Mouse (Mus musculus): ENCODE results near the gene Fahd2a. TPM values are rescaled to one million over a fixed set of nuclear protein-coding genes. Genes with fewer than 3 reads are reported as not detected.

Gene Fahd2a
- polyA plus RNA-seq, 1 experiment from 2014 or later, result 27.1 TPM

- WGBS, result 72% methylated on average over 10 of the region's 10 CpGs
- Histone ChIP-seq H3K36me3 (no peaks in the 10 kb centered on the region), H3K4me3 (no peak overlapping the region)
These were observed 25.9 kb downstream of the Fahd2a start for GRCm38 (mm10) chr2:127418266-127418970.

GRCm38 (mm10) chr2:127416706-127417105, 27.7 kb downstream of the Fahd2a start:
- Histone ChIP-seq H3K27me3 (ENCODE audit: insufficient read depth, poor library complexity, severe bottlenecking) (no peaks in the 10 kb centered on the region; the same call in 1 of the 2 replicates), H3K4me1 (replicated peaks) (no peaks in the 10 kb centered on the region), H3K4me3 (no peak overlapping the region), H3K36me3 (no peaks in the 10 kb centered on the region), H3K27ac (no peak overlapping the region), H3K9me3 (no peaks in the 10 kb centered on the region)
- DNase-seq (ENCODE audit: low spot score), result no peak
- WGBS, result 66% methylated on average over 3 of the region's 3 CpGs

More at GRCm38 (mm10) chr2:127418266-127418970, 25.9 kb downstream of the Fahd2a start:
- Histone ChIP-seq H3K27me3 (ENCODE audit: insufficient read depth, poor library complexity, severe bottlenecking) (no peaks in the 10 kb centered on the region; the same call in 1 of the 2 replicates), H3K27ac (no peak overlapping the region), H3K9me3 (no peaks in the 10 kb centered on the region), H3K4me1 (replicated peaks) (no peaks in the 10 kb centered on the region)
- no peak for DNase-seq (ENCODE audit: low spot score)

GRCm38 (mm10) chr2:127415806-127416205, 28.6 kb downstream of the Fahd2a start:
- no peaks in the 10 kb centered on the region for H3K4me1 ChIP-seq (replicated peaks)
- no peaks in the 10 kb centered on the region for H3K9me3 ChIP-seq
- WGBS, result 83% methylated on average over 10 of the region's 10 CpGs
- no peaks in the 10 kb centered on the region for H3K36me3 ChIP-seq
- DNase-seq (ENCODE audit: low spot score), result no peak
- H3K27ac ChIP-seq, result no peak overlapping the region
- H3K4me3 ChIP-seq, result no peak overlapping the region
- no peaks in the 10 kb centered on the region; the same call in 1 of the 2 replicates for H3K27me3 ChIP-seq (ENCODE audit: insufficient read depth, poor library complexity, severe bottlenecking)

GRCm38 (mm10) chr2:127411126-127411525, 33.2 kb downstream of the Fahd2a start:
- 89% methylated on average over 6 of the region's 6 CpGs for WGBS
- H3K27ac ChIP-seq, result no peak overlapping the region
- H3K27me3 ChIP-seq (ENCODE audit: insufficient read depth, poor library complexity, severe bottlenecking), result no peaks in the 10 kb centered on the region; the same call in 1 of the 2 replicates
- no peaks in the 10 kb centered on the region for H3K4me1 ChIP-seq (replicated peaks)
- no peak for DNase-seq (ENCODE audit: low spot score)
- no peaks in the 10 kb centered on the region for H3K36me3 ChIP-seq
- no peak overlapping the region for H3K4me3 ChIP-seq
- no peaks in the 10 kb centered on the region for H3K9me3 ChIP-seq

GRCm38 (mm10) chr2:127398738-127399137, 45.6 kb downstream of the Fahd2a start:
- 88% methylated on average over 7 of the region's 7 CpGs for WGBS
- no peak overlapping the region for H3K27ac ChIP-seq
- no peaks in the 10 kb centered on the region for H3K36me3 ChIP-seq
- peaks cover 24% of the 10 kb centered on the region for H3K4me1 ChIP-seq (replicated peaks)
- H3K27me3 ChIP-seq (ENCODE audit: insufficient read depth, poor library complexity, severe bottlenecking), result no peaks in the 10 kb centered on the region
- no peak overlapping the region for H3K4me3 ChIP-seq
- H3K9me3 ChIP-seq, result no peaks in the 10 kb centered on the region
- no peak for DNase-seq (ENCODE audit: low spot score)

- peaks cover 7% of the 10 kb centered on the region; the same call in 1 of the 2 replicates for H3K4me1 ChIP-seq (replicated peaks)
- H3K27ac ChIP-seq, result no peak overlapping the region
- no peak for DNase-seq (ENCODE audit: low spot score)
- 83% methylated on average over 5 of the region's 5 CpGs for WGBS
- no peaks in the 10 kb centered on the region for H3K9me3 ChIP-seq
- H3K27me3 ChIP-seq (ENCODE audit: insufficient read depth, poor library complexity, severe bottlenecking), result no peaks in the 10 kb centered on the region
- no peak overlapping the region for H3K4me3 ChIP-seq
- H3K36me3 ChIP-seq, result no peaks in the 10 kb centered on the region
These were observed 49.7 kb downstream of the Fahd2a start for GRCm38 (mm10) chr2:127394606-127395161.

- H3K4me1 ChIP-seq (replicated peaks), result peaks cover 6% of the 10 kb centered on the region; the same call in 1 of the 2 replicates
- no peaks in the 10 kb centered on the region for H3K36me3 ChIP-seq
- no peak overlapping the region for H3K4me3 ChIP-seq
- H3K27me3 ChIP-seq (ENCODE audit: insufficient read depth, poor library complexity, severe bottlenecking), result no peaks in the 10 kb centered on the region
- 71% methylated on average over 3 of the region's 3 CpGs for WGBS
- H3K27ac ChIP-seq, result no peak overlapping the region
- DNase-seq (ENCODE audit: low spot score), result no peak
- H3K9me3 ChIP-seq, result no peaks in the 10 kb centered on the region
These were observed 53.0 kb downstream of the Fahd2a start for GRCm38 (mm10) chr2:127391323-127391722.

GRCm38 (mm10) chr2:127390846-127391245, 53.5 kb downstream of the Fahd2a start:
- no peak for DNase-seq (ENCODE audit: low spot score)
- Histone ChIP-seq H3K36me3 (no peaks in the 10 kb centered on the region), H3K27me3 (ENCODE audit: insufficient read depth, poor library complexity, severe bottlenecking) (no peaks in the 10 kb centered on the region), H3K9me3 (no peaks in the 10 kb centered on the region), H3K4me1 (replicated peaks) (peaks cover 5% of the 10 kb centered on the region; the same call in 1 of the 2 replicates), H3K4me3 (no peak overlapping the region), H3K27ac (no peak overlapping the region)
- 75% methylated on average over 4 of the region's 4 CpGs for WGBS

- Histone ChIP-seq H3K4me3 (no peak overlapping the region), H3K27ac (no peak overlapping the region), H3K4me1 (replicated peaks) (peaks cover 4% of the 10 kb centered on the region; the same call in 1 of the 2 replicates), H3K27me3 (ENCODE audit: insufficient read depth, poor library complexity, severe bottlenecking) (no peaks in the 10 kb centered on the region), H3K36me3 (no peaks in the 10 kb centered on the region), H3K9me3 (no peaks in the 10 kb centered on the region)
- no peak for DNase-seq (ENCODE audit: low spot score)
- 84% methylated on average over 3 of the region's 3 CpGs for WGBS
These were observed 54.0 kb downstream of the Fahd2a start for GRCm38 (mm10) chr2:127390352-127390751.

GRCm38 (mm10) chr2:127387521-127387920, 56.8 kb downstream of the Fahd2a start:
- 82% methylated on average over 2 of the region's 2 CpGs for WGBS
- Histone ChIP-seq H3K27me3 (ENCODE audit: insufficient read depth, poor library complexity, severe bottlenecking) (no peaks in the 10 kb centered on the region), H3K4me1 (replicated peaks) (peaks cover 4% of the 10 kb centered on the region; the same call in 1 of the 2 replicates), H3K9me3 (no peaks in the 10 kb centered on the region), H3K36me3 (no peaks in the 10 kb centered on the region), H3K27ac (no peak overlapping the region), H3K4me3 (no peak overlapping the region)
- DNase-seq (ENCODE audit: low spot score), result no peak

Other genes with a start within 250 kb of the Fahd2a start
- gene 1810024B03Rik, start 236.3 kb downstream of the Fahd2a start, polyA plus RNA-seq (2016; fragmentation: Nextera tagmentation; extraction: Ambion mirVana), result 2.5 and 2.6 TPM in 2 replicates
- gene Snrnp200, start 236.2 kb downstream of the Fahd2a start, polyA plus RNA-seq (2016; fragmentation: Nextera tagmentation; extraction: Ambion mirVana), result 85.7 and 96.5 TPM in 2 replicates
- gene Ciao1, start 196.7 kb downstream of the Fahd2a start, polyA plus RNA-seq (2016; fragmentation: Nextera tagmentation; extraction: Ambion mirVana), result 53.2 and 55.4 TPM in 2 replicates
- gene Tmem127, start 196.7 kb downstream of the Fahd2a start, polyA plus RNA-seq (2016; fragmentation: Nextera tagmentation; extraction: Ambion mirVana), result 26.5 and 27.3 TPM in 2 replicates
- 73.6 and 78.7 TPM in 2 replicates for gene Stard7, start 174.3 kb downstream of the Fahd2a start, polyA plus RNA-seq (2016; fragmentation: Nextera tagmentation; extraction: Ambion mirVana)
- 5.2 and 5.7 TPM in 2 replicates for gene Dusp2, start 108.4 kb downstream of the Fahd2a start, polyA plus RNA-seq (2016; fragmentation: Nextera tagmentation; extraction: Ambion mirVana)
- not detected in 2 replicates for gene Astl, start 105.9 kb downstream of the Fahd2a start, polyA plus RNA-seq (2016; fragmentation: Nextera tagmentation; extraction: Ambion mirVana)
- gene Adra2b, start 81.4 kb downstream of the Fahd2a start, polyA plus RNA-seq (2016; fragmentation: Nextera tagmentation; extraction: Ambion mirVana), result 2.3 and 3.0 TPM in 2 replicates
- 0.10 and 0.24 TPM in 2 replicates for gene Gpat2, start 19.4 kb downstream of the Fahd2a start, polyA plus RNA-seq (2016; fragmentation: Nextera tagmentation; extraction: Ambion mirVana)
- 2.2 TPM in 2 replicates for gene Kcnip3, start 77.5 kb upstream of the Fahd2a start, polyA plus RNA-seq (2016; fragmentation: Nextera tagmentation; extraction: Ambion mirVana)
- gene Prom2, start 96.9 kb upstream of the Fahd2a start, polyA plus RNA-seq (2016; fragmentation: Nextera tagmentation; extraction: Ambion mirVana), result 0.65 and 0.85 TPM in 2 replicates
- gene Zfp661, start 142.5 kb upstream of the Fahd2a start, polyA plus RNA-seq (2016; fragmentation: Nextera tagmentation; extraction: Ambion mirVana), result 8.0 and 8.3 TPM in 2 replicates
- gene Mrps5, start 142.7 kb upstream of the Fahd2a start, polyA plus RNA-seq (2016; fragmentation: Nextera tagmentation; extraction: Ambion mirVana), result 158 and 163 TPM in 2 replicates
- 0.69 and 2.4 TPM in 2 replicates for gene Mal, start 212.1 kb upstream of the Fahd2a start, polyA plus RNA-seq (2016; fragmentation: Nextera tagmentation; extraction: Ambion mirVana)